Mouse (Mus musculus): Measurements from ENCODE around the gene Odaph. TPM values are rescaled to one million over a fixed set of nuclear protein-coding genes. Genes with fewer than 3 reads are reported as not detected.
"Not testable (repeated sequence)": the region's sequence is repeated elsewhere in the genome, so short reads cannot be mapped to it uniquely, and the experiment has no call there.

The Odaph gene
- polyA plus RNA-seq (2014; fragmentation: Nextera tagmentation; extraction: Ambion mirVana) = not detected in 2 replicates

GRCm38 (mm10) chr5:91987236-91987635 is at the start of gene Odaph:
Gene Odaph (plus strand): TSS chr5:91987475.
- ATAC-seq (ENCODE audit: low FRiP score) (no peak), DNase-seq (ENCODE audit: low spot score, missing footprints) (no peak)
- no peaks in the 10 kb centered on the region for H3K27me3 ChIP-seq (ENCODE audit: control insufficient read depth, insufficient read depth, low read length)
- H3K4me1 ChIP-seq (ENCODE audit: control insufficient read depth, insufficient read depth, low read length) = no peaks in the 10 kb centered on the region
- no peak within 1 kb of the TSS for H3K27ac ChIP-seq (ENCODE audit: low read depth, low read length)
- H3K9ac ChIP-seq (ENCODE audit: low read length) = no peak within 1 kb of the TSS
- no peak within 1 kb of the TSS for H3K4me2 ChIP-seq
- H3K9me3 ChIP-seq (ENCODE audit: control insufficient read depth, low read length) = no peaks in the 10 kb centered on the region
- no peak within 1 kb of the TSS for H3K4me3 ChIP-seq (ENCODE audit: low read depth, low read length)
- H3K36me3 ChIP-seq (ENCODE audit: control insufficient read depth, insufficient read depth, low read length) = no peaks in the 10 kb centered on the region
- 68% methylated on average over 4 of the region's 4 CpGs for WGBS

- ATAC-seq (ENCODE audit: low FRiP score) (peak; percentile 24; the same call in 1 of the 2 replicates), DNase-seq (ENCODE audit: low spot score, missing footprints) (peak; percentile 72)
- not testable (repeated sequence) for H3K27me3 ChIP-seq (ENCODE audit: control insufficient read depth, insufficient read depth, low read length); H3K9me3 ChIP-seq (ENCODE audit: control insufficient read depth, low read length); H3K27ac ChIP-seq (ENCODE audit: low read depth, low read length); H3K9ac ChIP-seq (ENCODE audit: low read length); H3K4me2 ChIP-seq; H3K4me3 ChIP-seq (ENCODE audit: low read depth, low read length); H3K36me3 ChIP-seq (ENCODE audit: control insufficient read depth, insufficient read depth, low read length); H3K4me1 ChIP-seq (ENCODE audit: control insufficient read depth, insufficient read depth, low read length)
- 50% methylated on average over 1 of the region's 1 CpGs for WGBS
These were observed 41.7 kb upstream of the Odaph start for GRCm38 (mm10) chr5:91945609-91946008.

- H3K9me3 ChIP-seq (ENCODE audit: control insufficient read depth, low read length) = no peaks in the 10 kb centered on the region
- H3K36me3 ChIP-seq (ENCODE audit: control insufficient read depth, insufficient read depth, low read length) = peaks cover 7% of the 10 kb centered on the region; the same call in 1 of the 2 replicates
- DNase-seq (ENCODE audit: low spot score, missing footprints) (no peak), ATAC-seq (ENCODE audit: low FRiP score) (no peak)
- no peak overlapping the region for H3K9ac ChIP-seq (ENCODE audit: low read length)
- H3K27me3 ChIP-seq (ENCODE audit: control insufficient read depth, insufficient read depth, low read length) = no peaks in the 10 kb centered on the region
- no peak overlapping the region for H3K4me2 ChIP-seq
- 100% methylated on average over 4 of the region's 4 CpGs for WGBS
- no peak overlapping the region for H3K4me3 ChIP-seq (ENCODE audit: low read depth, low read length)
- H3K27ac ChIP-seq (ENCODE audit: low read depth, low read length) = no peak overlapping the region
- no peaks in the 10 kb centered on the region for H3K4me1 ChIP-seq (ENCODE audit: control insufficient read depth, insufficient read depth, low read length)
These were observed 40.3 kb upstream of the Odaph start for GRCm38 (mm10) chr5:91947008-91947407.

- no peak for ATAC-seq (ENCODE audit: low FRiP score)
- DNase-seq (ENCODE audit: low spot score, missing footprints) = no peak
- WGBS = 91% methylated on average over 7 of the region's 7 CpGs
- Histone ChIP-seq H3K27me3 (ENCODE audit: control insufficient read depth, insufficient read depth, low read length) (no peaks in the 10 kb centered on the region), H3K4me1 (ENCODE audit: control insufficient read depth, insufficient read depth, low read length) (no peaks in the 10 kb centered on the region), H3K27ac (ENCODE audit: low read depth, low read length) (no peak overlapping the region), H3K9me3 (ENCODE audit: control insufficient read depth, low read length) (no peaks in the 10 kb centered on the region), H3K4me2 (no peak overlapping the region), H3K9ac (ENCODE audit: low read length) (no peak overlapping the region), H3K36me3 (ENCODE audit: control insufficient read depth, insufficient read depth, low read length) (peaks cover 7% of the 10 kb centered on the region; the same call in 1 of the 2 replicates), H3K4me3 (ENCODE audit: low read depth, low read length) (no peak overlapping the region)
These were observed 37.8 kb upstream of the Odaph start for GRCm38 (mm10) chr5:91949441-91949840.

- H3K36me3 ChIP-seq (ENCODE audit: control insufficient read depth, insufficient read depth, low read length) = peaks cover 7% of the 10 kb centered on the region; the same call in 1 of the 2 replicates
These were observed 35.9 kb upstream of the Odaph start for GRCm38 (mm10) chr5:91951404-91951803.

GRCm38 (mm10) chr5:91956991-91957760 is 30.1 kb upstream of the Odaph start:
- H3K27ac ChIP-seq (ENCODE audit: low read depth, low read length) = no peak overlapping the region
- H3K9ac ChIP-seq (ENCODE audit: low read length) = no peak overlapping the region
- peaks cover 2% of the 10 kb centered on the region; the same call in 1 of the 2 replicates for H3K36me3 ChIP-seq (ENCODE audit: control insufficient read depth, insufficient read depth, low read length)
- DNase-seq (ENCODE audit: low spot score, missing footprints) = no peak
- H3K27me3 ChIP-seq (ENCODE audit: control insufficient read depth, insufficient read depth, low read length) = no peaks in the 10 kb centered on the region
- 92% methylated on average over 3 of the region's 3 CpGs for WGBS
- no peaks in the 10 kb centered on the region for H3K9me3 ChIP-seq (ENCODE audit: control insufficient read depth, low read length)
- ATAC-seq (ENCODE audit: low FRiP score) = no peak
- no peak overlapping the region for H3K4me3 ChIP-seq (ENCODE audit: low read depth, low read length)
- no peak overlapping the region for H3K4me2 ChIP-seq
- H3K4me1 ChIP-seq (ENCODE audit: control insufficient read depth, insufficient read depth, low read length) = peaks cover 9% of the 10 kb centered on the region

More at GRCm38 (mm10) chr5:91951404-91951803, 35.9 kb upstream of the Odaph start:
- Histone ChIP-seq H3K4me1 (ENCODE audit: control insufficient read depth, insufficient read depth, low read length) (no peaks in the 10 kb centered on the region), H3K9me3 (ENCODE audit: control insufficient read depth, low read length) (no peaks in the 10 kb centered on the region), H3K4me3 (ENCODE audit: low read depth, low read length) (no peak overlapping the region), H3K27ac (ENCODE audit: low read depth, low read length) (no peak overlapping the region), H3K27me3 (ENCODE audit: control insufficient read depth, insufficient read depth, low read length) (no peaks in the 10 kb centered on the region), H3K9ac (ENCODE audit: low read length) (no peak overlapping the region), H3K4me2 (no peak overlapping the region)
- ATAC-seq (ENCODE audit: low FRiP score) (no peak), DNase-seq (ENCODE audit: low spot score, missing footprints) (peak; percentile 80)

GRCm38 (mm10) chr5:91959096-91959495 is 28.2 kb upstream of the Odaph start:
- H3K27me3 ChIP-seq (ENCODE audit: control insufficient read depth, insufficient read depth, low read length) = no peaks in the 10 kb centered on the region
- DNase-seq (ENCODE audit: low spot score, missing footprints) (no peak), ATAC-seq (ENCODE audit: low FRiP score) (no peak)
- no peak overlapping the region for H3K4me2 ChIP-seq
- no peak overlapping the region for H3K27ac ChIP-seq (ENCODE audit: low read depth, low read length)
- H3K36me3 ChIP-seq (ENCODE audit: control insufficient read depth, insufficient read depth, low read length) = peaks cover 2% of the 10 kb centered on the region; the same call in 1 of the 2 replicates
- peaks cover 9% of the 10 kb centered on the region for H3K4me1 ChIP-seq (ENCODE audit: control insufficient read depth, insufficient read depth, low read length)
- no peaks in the 10 kb centered on the region for H3K9me3 ChIP-seq (ENCODE audit: control insufficient read depth, low read length)
- 100% methylated on average over 1 of the region's 1 CpGs for WGBS
- no peak overlapping the region for H3K4me3 ChIP-seq (ENCODE audit: low read depth, low read length)
- no peak overlapping the region for H3K9ac ChIP-seq (ENCODE audit: low read length)

- no peak for DNase-seq (ENCODE audit: low spot score, missing footprints)
These were observed 27.3 kb upstream of the Odaph start for GRCm38 (mm10) chr5:91959986-91960385.

GRCm38 (mm10) chr5:91960606-91961254 is 26.5 kb upstream of the Odaph start:
- Histone ChIP-seq H3K4me1 (ENCODE audit: control insufficient read depth, insufficient read depth, low read length) (peaks cover 9% of the 10 kb centered on the region), H3K4me3 (ENCODE audit: low read depth, low read length) (no peak overlapping the region; the same call in 1 of the 2 replicates), H3K9me3 (ENCODE audit: control insufficient read depth, low read length) (no peaks in the 10 kb centered on the region), H3K27me3 (ENCODE audit: control insufficient read depth, insufficient read depth, low read length) (no peaks in the 10 kb centered on the region), H3K4me2 (no peak overlapping the region), H3K36me3 (ENCODE audit: control insufficient read depth, insufficient read depth, low read length) (peaks cover 2% of the 10 kb centered on the region; the same call in 1 of the 2 replicates), H3K27ac (ENCODE audit: low read depth, low read length) (no peak overlapping the region), H3K9ac (ENCODE audit: low read length) (no peak overlapping the region)
- DNase-seq (ENCODE audit: low spot score, missing footprints) (no peak), ATAC-seq (ENCODE audit: low FRiP score) (no peak)
- 84% methylated on average over 3 of the region's 3 CpGs for WGBS

More at GRCm38 (mm10) chr5:91959986-91960385, 27.3 kb upstream of the Odaph start:
- Histone ChIP-seq H3K9ac (ENCODE audit: low read length) (no peak overlapping the region), H3K4me3 (ENCODE audit: low read depth, low read length) (no peak overlapping the region), H3K9me3 (ENCODE audit: control insufficient read depth, low read length) (no peaks in the 10 kb centered on the region), H3K27ac (ENCODE audit: low read depth, low read length) (no peak overlapping the region), H3K4me2 (no peak overlapping the region), H3K36me3 (ENCODE audit: control insufficient read depth, insufficient read depth, low read length) (peaks cover 2% of the 10 kb centered on the region; the same call in 1 of the 2 replicates), H3K27me3 (ENCODE audit: control insufficient read depth, insufficient read depth, low read length) (no peaks in the 10 kb centered on the region), H3K4me1 (ENCODE audit: control insufficient read depth, insufficient read depth, low read length) (peaks cover 9% of the 10 kb centered on the region)
- no peak for ATAC-seq (ENCODE audit: low FRiP score)
- WGBS = 93% methylated on average over 1 of the region's 1 CpGs

Data from midbrain, embryonic 11.5 days (tissue).